8 mouse cellular contexts compared by ENCODE assay signal in genomic region chr7:28311926-28312543, GRCm38 (mm10). TPM values are rescaled to one million over a fixed set of nuclear protein-coding genes. Genes with fewer than 3 reads are reported as not detected.
A peak's percentile ranks its signal among the peaks of the same experiment; 100 is the strongest.
DNase-seq lines count a peak whose midpoint lies in the region; ATAC-seq and TF ChIP-seq lines count a peak whose summit lies in the region.

Gene Timm50 (minus strand): TSS chr7:28312072.

- H3K27ac ChIP-seq in heart, embryonic 12.5 days (ENCODE audit: poor library complexity, severe bottlenecking) = peak within 1 kb of the TSS; percentile 52
- H3K27ac ChIP-seq in kidney, postnatal 0 days = peak within 1 kb of the TSS; percentile 26
- H3K27ac ChIP-seq in liver, embryonic 11.5 days (ENCODE audit: low read depth, low read length) = peak within 1 kb of the TSS; percentile 56
- H3K27ac ChIP-seq in stomach, embryonic 14.5 days (ENCODE audit: low read length) = peak within 1 kb of the TSS; percentile 48

- peak within 1 kb of the TSS; percentile 92 for H3K4me2 ChIP-seq in heart, embryonic 12.5 days
- H3K4me2 ChIP-seq in kidney, postnatal 0 days (ENCODE audit: low read length) = peak within 1 kb of the TSS; percentile 92
- H3K4me2 ChIP-seq in liver, embryonic 11.5 days = peak within 1 kb of the TSS; percentile 74
- peak within 1 kb of the TSS; percentile 85 for H3K4me2 ChIP-seq in stomach, embryonic 14.5 days (replicated peaks; ENCODE audit: low read depth, low read length)

- peak; percentile 98 for ATAC-seq in erythroid progenitor cell, adult 5-6 weeks (replicated peaks; ENCODE audit: low FRiP score, poor library complexity, severe bottlenecking)
- ATAC-seq in heart, embryonic 12.5 days (ENCODE audit: insufficient number of reproducible peaks, low FRiP score) = peak; percentile 96
- peak; percentile 97 for ATAC-seq in kidney, postnatal 0 days (replicated peaks; ENCODE audit: low FRiP score, low read depth)
- ATAC-seq in liver, embryonic 11.5 days (replicated peaks; ENCODE audit: low FRiP score) = peak; percentile 97
- ATAC-seq in stomach, embryonic 14.5 days (ENCODE audit: insufficient number of reproducible peaks, insufficient read depth, low FRiP score, low read depth) = peak; percentile 96

- no peaks in the 10 kb centered on the region for H3K9me3 ChIP-seq in heart, embryonic 12.5 days (replicated peaks)
- H3K9me3 ChIP-seq in kidney, postnatal 0 days (replicated peaks; ENCODE audit: low read length) = no peaks in the 10 kb centered on the region
- no peaks in the 10 kb centered on the region for H3K9me3 ChIP-seq in liver, embryonic 11.5 days (ENCODE audit: control insufficient read depth, low read length)
- H3K9me3 ChIP-seq in stomach, embryonic 14.5 days (ENCODE audit: control insufficient read depth, low read depth, low read length) = no peaks in the 10 kb centered on the region

- H3K27me3 ChIP-seq in heart, embryonic 12.5 days (replicated peaks) = no peaks in the 10 kb centered on the region
- H3K27me3 ChIP-seq in kidney, postnatal 0 days (ENCODE audit: insufficient read depth, low read length) = no peaks in the 10 kb centered on the region
- no peaks in the 10 kb centered on the region for H3K27me3 ChIP-seq in liver, embryonic 11.5 days (replicated peaks; ENCODE audit: control insufficient read depth, insufficient read depth, low read length)
- no peaks in the 10 kb centered on the region for H3K27me3 ChIP-seq in stomach, embryonic 14.5 days (ENCODE audit: control insufficient read depth, insufficient read depth, low read length)

- H3K36me3 ChIP-seq in heart, embryonic 12.5 days = peaks cover 66% of the 10 kb centered on the region
- H3K36me3 ChIP-seq in kidney, postnatal 0 days (ENCODE audit: insufficient read depth, low read length) = peaks cover 38% of the 10 kb centered on the region
- peaks cover 47% of the 10 kb centered on the region for H3K36me3 ChIP-seq in liver, embryonic 11.5 days (ENCODE audit: control insufficient read depth, insufficient read depth, low read length)
- H3K36me3 ChIP-seq in stomach, embryonic 14.5 days (ENCODE audit: control insufficient read depth, insufficient read depth, low read length) = peaks cover 59% of the 10 kb centered on the region

- TF ChIP-seq CTCF in kidney, postnatal 0 days (IDR thresholded peaks at IDR 0.05; ENCODE audit: low read depth) = peak; percentile 29; the same call in 1 of the 2 replicates

- under 1% methylated on average over 45 of the region's 45 CpGs for WGBS in heart, embryonic 12.5 days
- 0% methylated on average over 45 of the region's 45 CpGs for WGBS in kidney, postnatal 0 days
- WGBS in liver, embryonic 11.5 days = under 1% methylated on average over 42 of the region's 45 CpGs
- WGBS in stomach, embryonic 14.5 days = under 1% methylated on average over 39 of the region's 45 CpGs

- H3K4me1 ChIP-seq in heart, embryonic 12.5 days (replicated peaks) = peaks cover 11% of the 10 kb centered on the region
- peaks cover 6% of the 10 kb centered on the region for H3K4me1 ChIP-seq in kidney, postnatal 0 days (replicated peaks; ENCODE audit: insufficient read depth, low read length)
- H3K4me1 ChIP-seq in liver, embryonic 11.5 days (replicated peaks; ENCODE audit: control insufficient read depth, insufficient read depth, low read length) = peaks cover 12% of the 10 kb centered on the region
- H3K4me1 ChIP-seq in stomach, embryonic 14.5 days (ENCODE audit: control insufficient read depth, insufficient read depth, low read length) = peaks cover 8% of the 10 kb centered on the region; the same call in 1 of the 2 replicates

- H3K9ac ChIP-seq in heart, embryonic 12.5 days = peak within 1 kb of the TSS; percentile 94
- H3K9ac ChIP-seq in kidney, postnatal 0 days (ENCODE audit: low read depth, low read length) = peak within 1 kb of the TSS; percentile 79
- peak within 1 kb of the TSS; percentile 94 for H3K9ac ChIP-seq in liver, embryonic 11.5 days (ENCODE audit: low read depth, low read length)
- peak within 1 kb of the TSS; percentile 90 for H3K9ac ChIP-seq in stomach, embryonic 14.5 days (replicated peaks; ENCODE audit: low read depth, low read length)

- H3K4me3 ChIP-seq in heart, embryonic 12.5 days = peak within 1 kb of the TSS; percentile 95
- peak within 1 kb of the TSS; percentile 66 for H3K4me3 ChIP-seq in kidney, postnatal 0 days (replicated peaks; ENCODE audit: low read depth, low read length)
- H3K4me3 ChIP-seq in liver, embryonic 11.5 days (ENCODE audit: low read depth, low read length) = peak within 1 kb of the TSS; percentile 99
- peak within 1 kb of the TSS; percentile 98 for H3K4me3 ChIP-seq in stomach, embryonic 14.5 days (ENCODE audit: low read depth, low read length)

- DNase-seq in CD4-positive helper T cell, adult 2 months (ENCODE audit: low read depth, low spot score) = peak; percentile 96
- DNase-seq in brain, embryonic 18.5 days (ENCODE audit: low read depth, low spot score) = peak; percentile 93
- DNase-seq in kidney, postnatal 0 days (ENCODE audit: low spot score) = peak; percentile 99
- DNase-seq in liver, embryonic 11.5 days (ENCODE audit: low spot score) = peak; percentile 92
- DNase-seq in naive thymus-derived CD4-positive, alpha-beta T cell, adult 2 months (ENCODE audit: low read depth) = peak; percentile 96

RNA-seq across cellular contexts. Expression of gene Timm50, which starts in this region (rescaled TPM):
- 15.9 and 16.3 TPM in 2 replicates for total RNA-seq in erythroid progenitor cell, adult 5-6 weeks (2015; ENCODE audit: low replicate concordance)
- total RNA-seq in erythroid progenitor cell, adult 5-6 weeks (2017; ENCODE audit: low replicate concordance) = 7.8 and 12.7 TPM in 2 replicates
- polyA plus RNA-seq in heart, embryonic 12.5 days (2016; fragmentation: Nextera tagmentation; extraction: Ambion mirVana) = 133 and 136 TPM in 2 replicates
- 117 and 122 TPM in 2 replicates for polyA plus RNA-seq in kidney, postnatal 0 days (2015; fragmentation: Nextera tagmentation; extraction: Ambion mirVana)
- 217 and 224 TPM in 2 replicates for polyA plus RNA-seq in liver, embryonic 11.5 days (2014; fragmentation: Nextera tagmentation; extraction: Ambion mirVana)
- polyA plus RNA-seq in stomach, embryonic 14.5 days (2014; fragmentation: Nextera tagmentation; extraction: Ambion mirVana) = 139 and 140 TPM in 2 replicates

Comparison
In these comparisons a context has a peak if more than half of its experiments do, and no peak if none do; other contexts are left out.
1. Peak in every context shown above with its lines: DNase-seq, ATAC-seq, H3K4me3 ChIP-seq and H3K27ac ChIP-seq.